Mouse (Mus musculus): ENCODE data around the gene Ninl. TPM values are rescaled to one million over a fixed set of nuclear protein-coding genes. Genes with fewer than 3 reads are reported as not detected.

Ninl gene
- polyA plus RNA-seq, 1 experiment from 2014 or later: 12.4 TPM

DNA sequence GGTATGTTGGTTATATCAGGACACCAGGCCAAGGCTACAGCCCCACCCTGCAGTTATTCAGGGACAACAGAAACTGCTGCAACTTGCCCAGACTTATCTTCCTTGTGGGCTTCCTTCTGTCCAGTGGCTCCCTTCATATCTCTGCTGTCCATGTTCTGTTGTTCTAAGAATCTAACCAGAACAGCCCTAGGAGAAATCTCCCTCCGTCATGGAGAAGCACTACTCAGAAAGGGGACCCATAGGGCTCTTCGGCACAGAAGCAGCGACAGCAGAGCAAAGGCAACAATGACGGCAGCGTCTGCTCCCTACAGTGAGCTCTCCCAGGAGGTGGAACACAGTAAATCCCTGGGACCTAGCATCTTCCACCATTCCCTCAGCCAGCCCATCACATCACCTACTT lies 62.3 kb downstream of the Ninl start:
- H3K27me3 ChIP-seq: no peaks in the 10 kb centered on the region
- 20% methylated on average over 5 of the region's 5 CpGs for WGBS (ENCODE audit: insufficient replicate concordance)
- H3K4me3 ChIP-seq (replicated peaks): no peak overlapping the region
- peak; percentile 88 for ATAC-seq (ENCODE audit: insufficient read depth)
- peaks cover 38% of the 10 kb centered on the region for H3K36me3 ChIP-seq (replicated peaks)
- H3K27ac ChIP-seq (replicated peaks): peak overlapping the region; percentile 73
- H3K4me1 ChIP-seq (replicated peaks): peaks cover 54% of the 10 kb centered on the region
- H3K9ac ChIP-seq: no peak overlapping the region
- H3K4me2 ChIP-seq: peak overlapping the region; percentile 58
- no peaks in the 10 kb centered on the region for H3K9me3 ChIP-seq (replicated peaks)

DNA sequence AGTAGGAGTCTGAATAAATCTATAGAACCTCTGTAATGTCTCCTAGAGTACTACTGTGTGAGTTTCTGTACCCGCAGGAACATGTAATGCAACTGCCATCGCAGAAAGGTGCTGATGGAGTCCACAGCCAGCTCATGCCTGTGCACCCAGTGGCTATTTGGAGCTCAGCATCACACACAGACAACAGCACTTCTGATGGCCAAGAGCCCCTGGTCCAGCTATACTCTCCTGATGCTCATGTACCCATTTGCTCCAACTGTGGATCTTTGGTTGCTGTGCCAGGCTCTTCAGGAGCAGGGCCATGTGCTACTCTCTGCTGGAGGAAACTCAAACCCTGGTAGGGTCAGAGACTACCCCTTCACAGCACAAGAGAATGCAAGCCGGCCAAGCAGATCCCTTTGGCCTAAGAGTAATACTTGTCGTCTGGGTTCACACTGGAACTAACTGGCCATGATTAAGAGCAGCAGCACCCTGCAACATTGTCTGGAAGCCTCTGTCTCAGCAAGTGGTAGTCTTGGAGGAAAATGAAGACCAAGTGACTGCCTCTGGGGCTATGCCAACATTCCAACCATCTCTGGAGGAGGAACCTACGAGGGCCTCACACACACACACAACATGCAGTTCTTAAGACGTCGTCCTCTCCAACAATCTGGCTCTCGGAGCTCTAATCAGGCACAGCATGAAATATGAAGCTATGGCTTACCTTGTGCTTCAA lies 65.6 kb downstream of the Ninl start:
- H3K4me2 ChIP-seq: no peak overlapping the region
- H3K9me3 ChIP-seq (replicated peaks): no peaks in the 10 kb centered on the region
- no peak for ATAC-seq (ENCODE audit: insufficient read depth)
- peaks cover 25% of the 10 kb centered on the region for H3K4me1 ChIP-seq (replicated peaks)
- no peak overlapping the region for H3K27ac ChIP-seq (replicated peaks)
- H3K27me3 ChIP-seq: no peaks in the 10 kb centered on the region
- H3K9ac ChIP-seq: no peak overlapping the region
- peaks cover 61% of the 10 kb centered on the region for H3K36me3 ChIP-seq (replicated peaks)
- 86% methylated on average over 8 of the region's 8 CpGs for WGBS (ENCODE audit: insufficient replicate concordance)
- H3K4me3 ChIP-seq (replicated peaks): no peak overlapping the region

DNA sequence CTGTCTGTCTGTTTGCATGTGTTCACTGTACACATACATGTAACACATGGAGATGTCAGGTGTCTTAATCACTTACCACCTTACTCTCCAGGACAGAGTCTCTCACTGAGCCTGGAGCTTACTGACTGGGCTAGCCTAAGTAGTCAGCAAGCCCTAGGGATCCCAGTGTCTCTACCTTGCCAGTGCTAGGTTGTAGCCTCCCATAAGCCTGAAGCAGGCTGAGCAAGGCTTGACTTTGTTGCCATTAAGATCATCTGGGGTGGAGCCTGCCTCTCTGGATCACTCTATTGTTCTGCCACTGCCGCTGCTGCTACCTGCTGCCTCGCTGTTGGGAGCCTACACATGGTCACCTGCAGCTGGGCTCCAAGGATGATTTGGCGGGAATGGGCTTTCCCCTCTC lies 66.5 kb downstream of the Ninl start:
- no peak overlapping the region for H3K9ac ChIP-seq
- WGBS (ENCODE audit: insufficient replicate concordance): 86% methylated on average over 3 of the region's 3 CpGs
- H3K27ac ChIP-seq (replicated peaks): no peak overlapping the region
- no peak overlapping the region for H3K4me3 ChIP-seq (replicated peaks)
- no peak for ATAC-seq (ENCODE audit: insufficient read depth)
- no peaks in the 10 kb centered on the region for H3K9me3 ChIP-seq (replicated peaks)
- H3K4me2 ChIP-seq: no peak overlapping the region
- H3K4me1 ChIP-seq (replicated peaks): peaks cover 17% of the 10 kb centered on the region
- H3K27me3 ChIP-seq: no peaks in the 10 kb centered on the region
- H3K36me3 ChIP-seq (replicated peaks): peaks cover 70% of the 10 kb centered on the region

DNA sequence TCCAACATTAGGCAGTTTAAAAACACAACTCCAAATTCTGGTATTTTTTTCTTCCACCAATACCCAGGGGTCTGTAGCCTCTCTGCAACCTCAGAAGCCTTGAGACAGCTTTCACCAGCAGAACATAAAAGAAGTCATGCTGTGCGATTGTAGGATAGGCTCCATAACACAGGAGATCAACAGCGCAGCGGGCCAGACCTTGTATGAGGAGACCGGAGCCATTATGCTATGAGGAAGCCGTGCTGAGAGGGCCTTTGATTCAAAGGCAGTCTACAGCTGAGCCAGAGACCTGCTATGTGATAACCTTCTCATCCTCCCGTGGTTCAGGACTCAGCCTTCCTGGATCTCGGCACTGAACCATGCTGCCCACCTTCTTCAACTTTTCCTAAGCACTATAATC lies 67.3 kb downstream of the Ninl start:
- no peak for ATAC-seq (ENCODE audit: insufficient read depth)
- Histone ChIP-seq H3K27ac (replicated peaks) (no peak overlapping the region), H3K4me3 (replicated peaks) (no peak overlapping the region), H3K4me2 (no peak overlapping the region), H3K9ac (no peak overlapping the region), H3K4me1 (replicated peaks) (peaks cover 8% of the 10 kb centered on the region), H3K36me3 (replicated peaks) (peaks cover 75% of the 10 kb centered on the region), H3K27me3 (no peaks in the 10 kb centered on the region), H3K9me3 (replicated peaks) (no peaks in the 10 kb centered on the region)
- 87% methylated on average over 7 of the region's 7 CpGs for WGBS (ENCODE audit: insufficient replicate concordance)

DNA sequence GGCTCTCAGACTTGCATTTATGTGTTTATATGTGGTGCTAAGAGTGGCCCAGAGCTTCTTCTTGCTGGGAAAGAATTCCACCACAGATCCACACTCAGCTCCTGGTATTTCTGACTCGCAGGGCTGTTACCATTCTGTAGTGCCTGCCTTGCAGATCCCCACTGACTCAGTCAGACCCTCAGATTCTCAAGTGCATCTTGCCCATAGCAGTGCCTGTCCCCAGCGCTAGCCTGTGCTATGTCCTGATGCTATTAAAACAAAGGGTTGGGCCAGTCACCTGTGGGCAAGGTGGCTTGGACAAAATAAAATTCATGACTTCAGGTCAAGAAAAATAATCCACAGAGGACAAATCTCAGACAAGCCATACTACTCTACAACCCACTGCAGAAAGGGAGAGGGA lies 70.0 kb downstream of the Ninl start:
- ATAC-seq (ENCODE audit: insufficient read depth): no peak
- no peak overlapping the region for H3K9ac ChIP-seq
- no peak overlapping the region for H3K4me3 ChIP-seq (replicated peaks)
- H3K4me1 ChIP-seq (replicated peaks): no peaks in the 10 kb centered on the region
- no peaks in the 10 kb centered on the region for H3K27me3 ChIP-seq
- 95% methylated on average over 2 of the region's 2 CpGs for WGBS (ENCODE audit: insufficient replicate concordance)
- H3K36me3 ChIP-seq (replicated peaks): peaks cover 72% of the 10 kb centered on the region
- H3K27ac ChIP-seq (replicated peaks): no peak overlapping the region
- H3K9me3 ChIP-seq (replicated peaks): no peaks in the 10 kb centered on the region
- H3K4me2 ChIP-seq: no peak overlapping the region

DNA sequence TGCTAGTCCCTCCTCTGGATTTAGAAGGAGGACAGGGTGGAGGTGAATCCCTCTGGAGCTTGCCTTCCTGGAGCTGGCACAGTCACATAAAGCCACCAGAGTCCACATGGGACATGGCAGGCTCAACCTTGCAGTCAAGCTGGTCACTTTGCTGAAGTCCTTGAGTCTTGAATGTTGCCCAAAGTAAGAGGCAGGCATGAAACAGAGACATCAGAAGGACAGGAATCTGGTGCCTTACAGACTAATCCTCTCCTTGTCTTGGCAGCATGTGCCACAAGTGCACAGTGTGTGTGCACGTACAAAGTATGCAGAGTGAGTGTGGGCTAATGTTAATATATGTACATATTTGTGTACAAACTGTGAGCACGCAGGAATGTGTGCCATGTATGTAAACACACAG lies 71.7 kb downstream of the Ninl start:
- WGBS (ENCODE audit: insufficient replicate concordance): 87% methylated on average over 2 of the region's 2 CpGs
- Histone ChIP-seq H3K4me3 (replicated peaks) (no peak overlapping the region), H3K27ac (replicated peaks) (no peak overlapping the region), H3K9ac (no peak overlapping the region), H3K36me3 (replicated peaks) (peaks cover 65% of the 10 kb centered on the region), H3K27me3 (no peaks in the 10 kb centered on the region), H3K9me3 (replicated peaks) (no peaks in the 10 kb centered on the region), H3K4me2 (no peak overlapping the region), H3K4me1 (replicated peaks) (no peaks in the 10 kb centered on the region)
- ATAC-seq (ENCODE audit: insufficient read depth): no peak

DNA sequence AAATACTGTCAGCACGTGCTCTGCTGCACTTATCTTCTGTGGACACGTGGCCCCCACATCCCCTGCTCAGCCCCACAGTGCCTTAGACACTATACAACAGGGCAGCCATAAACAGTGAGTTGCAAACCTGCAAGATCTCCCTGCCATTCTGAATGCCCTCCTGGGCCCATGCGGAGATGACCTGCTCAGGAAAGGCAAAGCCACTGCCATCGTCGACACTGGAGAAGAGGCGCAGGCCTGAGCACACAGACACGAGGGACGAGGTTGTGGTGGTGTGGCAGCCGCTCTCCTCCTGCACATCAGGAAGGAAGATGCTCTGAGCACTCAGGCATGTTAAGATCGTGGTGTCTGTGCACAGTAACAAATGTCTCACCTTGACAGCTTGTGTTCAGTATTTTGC lies 73.2 kb downstream of the Ninl start:
- no peaks in the 10 kb centered on the region for H3K4me1 ChIP-seq (replicated peaks)
- WGBS (ENCODE audit: insufficient replicate concordance): 81% methylated on average over 10 of the region's 10 CpGs
- no peak overlapping the region for H3K9ac ChIP-seq
- no peaks in the 10 kb centered on the region for H3K9me3 ChIP-seq (replicated peaks)
- H3K4me2 ChIP-seq: no peak overlapping the region
- H3K27me3 ChIP-seq: no peaks in the 10 kb centered on the region
- peaks cover 67% of the 10 kb centered on the region for H3K36me3 ChIP-seq (replicated peaks)
- H3K4me3 ChIP-seq (replicated peaks): no peak overlapping the region
- H3K27ac ChIP-seq (replicated peaks): no peak overlapping the region
- ATAC-seq (ENCODE audit: insufficient read depth): no peak

DNA sequence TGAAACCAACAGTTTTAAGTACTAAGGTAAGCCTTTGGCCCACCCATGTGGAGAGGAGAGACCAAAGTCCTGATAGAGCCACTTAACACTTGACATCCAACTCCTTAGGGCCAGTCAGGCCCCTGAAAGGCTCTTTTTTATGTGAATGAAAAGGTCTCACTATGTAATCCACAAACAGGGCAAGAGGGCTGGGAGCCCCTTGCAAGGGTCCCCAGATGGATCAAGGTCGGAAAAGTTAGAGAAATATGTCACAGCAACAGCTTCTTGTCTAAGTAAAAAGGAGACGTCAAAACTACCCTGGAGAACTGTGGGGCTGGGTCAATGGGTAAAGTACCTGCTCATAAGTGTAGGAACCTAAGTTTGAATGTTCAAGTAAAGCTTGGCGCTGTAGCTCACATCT lies 74.5 kb downstream of the Ninl start:
- Histone ChIP-seq H3K4me3 (replicated peaks) (no peak overlapping the region), H3K36me3 (replicated peaks) (peaks cover 59% of the 10 kb centered on the region), H3K9me3 (replicated peaks) (no peaks in the 10 kb centered on the region), H3K4me1 (replicated peaks) (no peaks in the 10 kb centered on the region), H3K27ac (replicated peaks) (no peak overlapping the region), H3K27me3 (no peaks in the 10 kb centered on the region), H3K9ac (no peak overlapping the region), H3K4me2 (no peak overlapping the region)
- WGBS (ENCODE audit: insufficient replicate concordance): 69% methylated on average over 3 of the region's 3 CpGs
- ATAC-seq (ENCODE audit: insufficient read depth): no peak

DNA sequence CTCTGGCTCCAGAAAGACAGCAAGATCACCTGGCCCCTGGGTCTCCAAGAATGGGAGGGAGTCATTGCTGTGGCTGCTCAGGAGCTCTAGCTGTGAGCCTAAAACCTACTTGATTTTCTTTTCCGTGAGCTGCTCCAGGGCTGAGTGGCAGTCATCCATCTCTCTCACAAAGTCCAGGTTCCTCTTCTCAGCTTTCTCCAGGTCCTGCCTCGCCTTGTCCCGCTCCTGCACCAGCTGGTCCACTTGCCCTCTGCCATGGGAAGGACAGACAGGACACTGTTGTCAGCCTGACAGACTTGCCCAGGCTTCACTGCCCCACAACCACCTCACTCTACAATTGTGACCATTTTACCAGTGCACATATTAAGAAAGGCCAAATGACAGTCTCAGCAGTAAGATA lies 75.9 kb downstream of the Ninl start:
- Histone ChIP-seq H3K27ac (replicated peaks) (no peak overlapping the region), H3K9me3 (replicated peaks) (no peaks in the 10 kb centered on the region), H3K9ac (no peak overlapping the region), H3K36me3 (replicated peaks) (peaks cover 63% of the 10 kb centered on the region), H3K4me3 (replicated peaks) (no peak overlapping the region), H3K27me3 (no peaks in the 10 kb centered on the region), H3K4me1 (replicated peaks) (no peaks in the 10 kb centered on the region), H3K4me2 (no peak overlapping the region)
- ATAC-seq (ENCODE audit: insufficient read depth): no peak
- WGBS (ENCODE audit: insufficient replicate concordance): 82% methylated on average over 3 of the region's 3 CpGs

DNA sequence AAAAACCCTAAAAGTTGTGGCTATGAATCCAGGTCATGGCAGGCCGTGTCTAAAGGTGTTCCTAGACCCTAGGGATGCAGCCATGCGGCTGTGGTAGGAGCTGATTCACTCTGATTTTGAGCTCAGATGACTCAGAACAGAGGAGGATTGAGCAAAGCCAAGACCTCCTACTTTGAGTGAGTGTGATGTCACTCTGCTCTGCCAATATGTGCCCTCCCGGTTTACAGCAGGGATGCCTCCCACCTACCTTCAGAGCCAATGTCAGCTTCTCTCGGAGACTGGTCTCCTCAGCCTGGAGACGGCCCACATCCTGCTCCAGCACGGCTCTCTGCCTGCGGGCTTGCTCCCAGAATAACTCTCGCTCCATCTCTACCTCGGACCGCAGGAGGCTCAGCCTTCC lies 79.7 kb downstream of the Ninl start:
- no peak overlapping the region for H3K27ac ChIP-seq (replicated peaks)
- no peaks in the 10 kb centered on the region for H3K27me3 ChIP-seq
- peaks cover 65% of the 10 kb centered on the region for H3K36me3 ChIP-seq (replicated peaks)
- no peak overlapping the region for H3K4me2 ChIP-seq
- H3K4me1 ChIP-seq (replicated peaks): no peaks in the 10 kb centered on the region
- no peak for ATAC-seq (ENCODE audit: insufficient read depth)
- no peaks in the 10 kb centered on the region for H3K9me3 ChIP-seq (replicated peaks)
- 83% methylated on average over 10 of the region's 10 CpGs for WGBS (ENCODE audit: insufficient replicate concordance)
- no peak overlapping the region for H3K9ac ChIP-seq
- no peak overlapping the region for H3K4me3 ChIP-seq (replicated peaks)

DNA sequence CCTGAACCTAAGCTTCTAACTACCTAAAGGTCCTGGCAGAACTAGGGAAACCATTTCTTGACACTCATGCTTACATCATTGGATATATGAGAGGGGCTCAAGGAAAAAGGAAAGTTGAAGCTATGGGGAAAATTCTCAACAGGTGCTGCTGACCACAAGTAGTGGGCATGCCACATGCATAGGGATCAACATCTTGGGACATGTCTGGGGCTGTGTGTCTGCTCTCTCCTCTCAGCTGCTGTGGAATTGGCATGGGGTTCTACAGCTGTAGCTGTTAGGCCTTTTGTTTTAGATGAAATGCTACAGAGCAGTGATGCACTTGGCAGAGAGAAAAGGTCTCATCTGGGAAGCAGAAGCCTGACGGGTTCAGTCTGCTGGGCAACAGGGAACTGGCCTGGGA lies 83.3 kb downstream of the Ninl start:
- Histone ChIP-seq H3K27ac (replicated peaks) (no peak overlapping the region), H3K27me3 (no peaks in the 10 kb centered on the region), H3K36me3 (replicated peaks) (peaks cover 71% of the 10 kb centered on the region), H3K4me2 (no peak overlapping the region), H3K4me1 (replicated peaks) (no peaks in the 10 kb centered on the region), H3K9me3 (replicated peaks) (no peaks in the 10 kb centered on the region), H3K9ac (no peak overlapping the region), H3K4me3 (replicated peaks) (no peak overlapping the region)
- ATAC-seq (ENCODE audit: insufficient read depth): no peak
- 66% methylated on average over 1 of the region's 1 CpGs for WGBS (ENCODE audit: insufficient replicate concordance)

DNA sequence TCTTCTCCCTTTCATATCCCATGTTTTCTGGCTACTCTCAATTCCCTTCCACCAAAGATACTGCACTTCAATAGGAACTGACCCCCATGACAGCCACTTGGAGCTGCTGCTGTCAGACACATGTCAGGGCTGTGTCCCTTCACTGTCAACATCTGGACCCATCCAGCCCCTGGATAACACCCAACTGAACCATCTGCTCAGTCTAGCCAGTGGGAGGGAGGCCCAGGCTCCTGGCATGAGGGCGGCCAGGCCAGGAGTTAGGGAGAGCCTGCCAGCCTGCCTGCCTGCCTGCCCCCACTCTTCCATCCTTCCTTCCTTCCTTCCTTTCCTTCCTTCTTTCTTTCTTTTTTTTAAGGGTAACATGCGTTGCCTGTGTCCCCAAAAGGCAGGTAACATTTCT lies 88.0 kb downstream of the Ninl start:
- 80% methylated on average over 2 of the region's 2 CpGs for WGBS (ENCODE audit: insufficient replicate concordance)
- no peak overlapping the region for H3K4me2 ChIP-seq
- no peak for ATAC-seq (ENCODE audit: insufficient read depth)
- H3K9me3 ChIP-seq (replicated peaks): no peaks in the 10 kb centered on the region
- H3K9ac ChIP-seq: no peak overlapping the region
- H3K4me1 ChIP-seq (replicated peaks): no peaks in the 10 kb centered on the region
- H3K36me3 ChIP-seq (replicated peaks): peaks cover 71% of the 10 kb centered on the region
- H3K4me3 ChIP-seq (replicated peaks): no peak overlapping the region
- H3K27me3 ChIP-seq: no peaks in the 10 kb centered on the region
- H3K27ac ChIP-seq (replicated peaks): no peak overlapping the region

Data from liver, embryonic 15.5 days (tissue).